Mouse (Mus musculus) MEL (cell line): ENCODE measurements around the gene Zdhhc17.

Experiments used
- BHLHE40 ChIP-seq: IDR thresholded peaks from 2 replicates; pipeline ENCODE4 v1.6.1; 2012; ENCODE audit warnings: low read depth, mild to moderate bottlenecking, inconsistent platforms, low read length, improper control_type of control experiment, borderline replicate concordance
- CHD1 ChIP-seq: IDR thresholded peaks from 2 replicates; pipeline ENCODE4 v1.6.1; 2012; ENCODE audit warnings: low read depth, mild to moderate bottlenecking, inconsistent platforms, low read length, improper control_type of control experiment
- CTCF ChIP-seq, 3 experiments: IDR thresholded peaks in 2 of 3; conservative IDR thresholded peaks in 1 of 3; 2 replicates each; pipeline ENCODE4 v1.5.1; 2011 to 2012; ENCODE audit warnings: low read length in 3 of 3, low read depth in 2 of 3, mild to moderate bottlenecking in 2 of 3, improper control_type of control experiment in 1 of 3, inconsistent platforms in 1 of 3, mixed read lengths in 1 of 3, moderate library complexity in 1 of 3; ENCODE audit not compliant: control insufficient read depth in 1 of 3, insufficient read depth in 1 of 3, poor library complexity in 1 of 3, severe bottlenecking in 1 of 3
- ELF1 ChIP-seq: IDR thresholded peaks from 2 replicates; pipeline ENCODE4 v1.6.1; 2014; ENCODE audit warnings: low read depth, mild to moderate bottlenecking, inconsistent platforms, low read length, improper control_type of control experiment, moderate library complexity
- EP300 ChIP-seq, 2 experiments: IDR thresholded peaks; 2 replicates each; pipeline ENCODE4 v1.6.1; 2011; ENCODE audit warnings: improper control_type of control experiment in 2 of 2, low read length in 2 of 2, low read depth in 1 of 2, mild to moderate bottlenecking in 1 of 2
- MAFK ChIP-seq: IDR thresholded peaks from 2 replicates; pipeline ENCODE4 v1.6.1; 2011; ENCODE audit warnings: low read depth, mild to moderate bottlenecking, low read length, improper control_type of control experiment, borderline replicate concordance
- MYB ChIP-seq: IDR thresholded peaks from 2 replicates; pipeline ENCODE4 v1.6.1; 2011; ENCODE audit warnings: mild to moderate bottlenecking, low read depth, low read length, improper control_type of control experiment
- POLR2A ChIP-seq, 2 experiments: IDR thresholded peaks; 2 replicates each; pipeline ENCODE4 v1.6.1; 2011 to 2012; ENCODE audit warnings: low read length in 2 of 2, mild to moderate bottlenecking in 2 of 2, control low read depth in 1 of 2, improper control_type of control experiment in 1 of 2, low read depth in 1 of 2, moderate library complexity in 1 of 2; ENCODE audit not compliant: control insufficient read depth in 1 of 2, insufficient read depth in 1 of 2, poor library complexity in 1 of 2
- USF1 ChIP-seq: IDR thresholded peaks from 2 replicates; pipeline ENCODE4 v1.6.1; 2014; ENCODE audit warnings: low read depth, mild to moderate bottlenecking, inconsistent platforms, low read length, improper control_type of control experiment, moderate library complexity
- ZNF384 ChIP-seq: IDR thresholded peaks from 2 replicates; pipeline ENCODE4 v1.6.1; 2012; ENCODE audit warnings: low read depth, mild to moderate bottlenecking, inconsistent platforms, low read length, improper control_type of control experiment

- TF ChIP-seq CTCF (IDR thresholded peaks at IDR 0.05 in 2 of 3, conservative IDR thresholded peaks at IDR 0.05 in 1 of 3; ENCODE audit: control insufficient read depth in 1 of 3, insufficient read depth in 1 of 3, low read depth in 2 of 3, low read length in 3 of 3, poor library complexity in 1 of 3, severe bottlenecking in 1 of 3) (no peak), EP300 (IDR thresholded peaks at IDR 0.05; ENCODE audit: low read depth in 1 of 2, low read length in 2 of 2) (no peak), BHLHE40 (no peak), CHD1 (no peak), POLR2A (IDR thresholded peaks at IDR 0.05; ENCODE audit: control insufficient read depth in 1 of 2, insufficient read depth in 1 of 2, low read depth in 1 of 2, low read length in 2 of 2, poor library complexity in 1 of 2) (no peak), USF1 (no peak), ELF1 (no peak), ZNF384 (no peak), MYB (no peak), MAFK (no peak)
Measured at GRCm38 (mm10) chr10:110960841-110961240, 49.1 kb downstream of the Zdhhc17 start.
